Mouse (Mus musculus) gastrocnemius, adult 2 months (tissue): ENCODE results near the gene Eid3. TPM values are rescaled to one million over a fixed set of nuclear protein-coding genes. Genes with fewer than 3 reads are reported as not detected.
A peak's percentile ranks its signal among the peaks of the same experiment; 100 is the strongest.

Experiments used
- DNase-seq: peaks from one replicate; pipeline ENCODE4 v3.0.0; 2022
- H3K27ac ChIP-seq: fragments of 200-600 bp; 2 replicates; pipeline ENCODE4 v1.8.1; 2022; ENCODE audit warnings: mild to moderate bottlenecking
- H3K4me3 ChIP-seq: fragments of 200-600 bp; 2 replicates; pipeline ENCODE4 v1.8.1; 2022; ENCODE audit warnings: mild to moderate bottlenecking, moderate library complexity
- CTCF ChIP-seq: fragments of 200-600 bp; IDR thresholded peaks from 2 replicates; pipeline ENCODE4 v1.8.1; 2022; ENCODE audit warnings: antibody characterized with exemption, mild to moderate bottlenecking, moderate library complexity
- intact Hi-C: fragments of 180-260 bp; cut with DNase I; formaldehyde crosslinking; loops from one replicate; pipeline ENCODE4 v1.15.1; 2025
- total RNA-seq, 2 experiments: library from RNA; stranded (reverse); gene quantifications; 2 replicates each; pipeline ENCODE4 v1.2.3; 2021

Gene Eid3
- total RNA-seq, 2 experiments from 2014 or later = 0.59 to 2.5 TPM

DNA sequence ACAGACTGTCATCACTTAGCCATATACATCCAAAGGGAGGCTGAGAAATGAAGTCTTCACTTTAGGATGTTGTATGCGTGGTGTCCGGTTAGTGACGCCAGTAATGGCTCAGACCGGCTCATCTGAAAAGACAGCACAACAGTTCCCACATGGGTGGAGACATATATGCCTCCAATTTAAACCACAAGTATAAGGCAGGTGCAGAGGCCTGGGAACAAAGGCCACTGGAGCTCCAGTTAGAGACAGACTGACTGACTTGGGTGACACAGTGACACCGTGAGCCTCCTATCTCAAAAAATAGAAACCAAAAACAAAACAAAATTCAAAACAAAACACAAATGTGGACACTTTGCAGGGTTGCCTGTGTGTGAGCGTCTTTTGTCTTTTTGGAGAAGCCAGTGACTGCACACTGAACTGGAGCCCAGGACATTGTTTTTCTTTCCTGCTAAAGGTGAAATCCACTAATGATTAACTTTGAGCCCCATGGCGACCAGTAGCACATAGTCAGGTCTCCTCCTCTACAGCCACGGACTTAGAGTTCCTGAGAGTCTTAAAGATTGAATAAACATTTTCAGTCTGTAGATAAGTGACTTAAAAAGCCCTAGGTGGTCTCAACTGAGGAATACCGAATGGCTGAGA is 18.5 kb upstream of the Eid3 start:
- intact Hi-C loops = no loop called here
- no peak for DNase-seq
- no peak overlapping the region for H3K27ac ChIP-seq
- TF ChIP-seq CTCF = no peak
- H3K4me3 ChIP-seq = no peak overlapping the region

GRCm38 (mm10) chr10:82849686-82850353 is 16.6 kb upstream of the Eid3 start:
- no peak for TF ChIP-seq CTCF
- intact Hi-C loops = no loop called here
- Histone ChIP-seq H3K27ac (no peak overlapping the region), H3K4me3 (no peak overlapping the region)
- DNase-seq = no peak

DNA sequence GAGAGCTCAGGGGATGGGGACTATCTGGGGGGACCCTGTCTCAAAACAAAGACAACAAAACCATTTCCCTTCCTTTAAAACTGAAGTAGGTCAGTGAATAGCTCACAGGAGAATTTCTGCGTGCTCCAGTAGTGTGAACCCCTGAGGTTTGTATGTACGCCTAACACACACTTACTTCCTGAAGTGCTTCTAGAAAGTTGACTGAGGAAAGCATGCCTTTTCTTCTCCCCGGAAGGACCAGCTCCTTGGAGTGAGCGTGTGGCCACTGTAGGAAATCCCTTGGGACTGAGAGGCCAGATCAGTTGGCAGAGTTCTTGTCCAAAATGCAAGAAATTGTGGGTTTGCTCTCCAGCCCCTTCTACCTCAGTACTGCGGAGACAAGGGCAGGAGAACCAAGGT is 16.1 kb upstream of the Eid3 start:
- DNase-seq = no peak
- TF ChIP-seq CTCF = no peak
- intact Hi-C loops = no loop called here
- no peak overlapping the region for H3K27ac ChIP-seq
- no peak overlapping the region for H3K4me3 ChIP-seq

- no peak overlapping the region for H3K27ac ChIP-seq
- DNase-seq = no peak
- intact Hi-C loops = no loop called here
- no peak for TF ChIP-seq CTCF
- no peak overlapping the region for H3K4me3 ChIP-seq
Observed at GRCm38 (mm10) chr10:82851751-82852150, 14.7 kb upstream of the Eid3 start.

DNA sequence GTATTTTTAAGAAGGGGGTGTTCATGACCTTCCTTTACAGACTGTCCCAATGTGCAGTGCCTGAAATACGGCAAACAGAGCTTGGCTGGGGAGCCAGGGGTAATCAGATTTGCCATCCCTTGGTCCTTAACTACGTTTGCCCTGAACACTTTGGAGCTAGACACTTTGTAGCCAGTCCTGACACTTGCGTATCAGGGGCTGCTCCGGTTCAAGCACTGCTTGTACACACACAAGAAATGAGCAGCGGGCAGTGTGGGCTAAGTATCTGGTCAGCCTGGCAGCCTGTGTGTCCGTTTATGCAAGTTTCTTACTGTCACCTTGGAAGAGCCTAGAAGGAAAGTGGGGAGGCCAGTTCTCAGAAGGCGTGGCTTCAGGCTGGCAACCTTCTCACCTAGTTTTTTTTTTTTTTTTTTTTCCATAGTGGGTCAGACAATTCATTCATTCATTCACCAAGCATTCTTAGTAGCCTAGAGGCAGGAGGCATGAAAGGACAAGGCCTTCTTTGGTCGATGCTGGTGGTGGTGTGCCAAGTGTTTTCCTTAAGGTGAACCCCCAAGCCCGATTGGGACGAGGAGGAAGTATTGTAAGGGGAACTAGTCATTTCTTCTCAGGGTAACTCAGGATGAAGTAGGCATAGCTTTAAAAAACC is 8.3 kb upstream of the Eid3 start:
- intact Hi-C loops = loop anchor here (2.0 to 5.0 kb wide), 3 partner anchors 44 to 96 kb away; partner anchors contain the start of gene Nfyb
- DNase-seq = no peak
- no peak for TF ChIP-seq CTCF
- Histone ChIP-seq H3K4me3 (peak overlapping the region; percentile 89), H3K27ac (peak overlapping the region; percentile 95)

DNA sequence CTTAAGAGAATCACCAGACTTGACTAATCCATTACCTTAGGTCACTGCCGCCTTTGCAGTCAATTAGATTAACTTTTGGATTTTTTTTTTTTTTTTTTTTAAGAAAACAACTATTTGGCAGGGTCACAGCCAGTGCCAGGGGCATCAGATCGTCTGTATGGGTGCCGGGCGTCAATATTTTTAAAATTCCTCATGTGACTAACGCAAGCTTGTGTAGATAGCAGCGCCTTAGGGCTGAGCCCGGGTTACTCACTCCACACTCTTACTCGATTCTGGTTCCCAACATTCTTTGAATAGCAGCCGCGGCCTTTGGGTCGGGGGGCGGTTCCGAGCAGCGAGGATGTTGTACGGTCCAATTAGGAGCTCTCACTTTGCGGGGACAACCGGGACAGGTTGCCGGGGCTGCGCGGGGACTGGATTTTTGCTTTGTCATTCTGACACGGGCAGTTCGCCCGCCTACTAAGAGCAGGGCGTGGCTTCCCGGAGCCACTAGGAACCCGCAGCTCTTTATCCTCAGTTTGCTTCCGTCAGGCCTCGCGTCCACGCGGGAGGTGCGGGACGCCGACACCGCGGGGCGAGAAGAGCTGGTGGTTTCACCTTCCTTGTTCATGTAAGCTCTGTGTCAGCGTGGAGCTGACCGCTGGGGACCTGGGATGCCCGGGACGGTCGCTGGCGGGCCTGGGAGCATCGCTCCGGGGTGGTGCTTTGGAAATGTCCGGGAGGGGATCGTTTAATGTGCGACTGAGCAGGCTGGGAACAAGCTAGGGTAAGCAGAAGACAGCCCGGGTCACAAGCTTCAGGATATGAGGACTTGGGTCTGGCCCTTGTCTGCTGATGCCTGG is 7.5 kb upstream of the Eid3 start:
- peak; percentile 97 for DNase-seq
- no peak for TF ChIP-seq CTCF
- Histone ChIP-seq H3K4me3 (peak overlapping the region; percentile 89), H3K27ac (peak overlapping the region; percentile 95)
- intact Hi-C loops = loop anchor here (2.0 to 5.0 kb wide), 3 partner anchors 43 to 97 kb away; partner anchors contain the start of gene Nfyb

- intact Hi-C loops = loop anchor here (2.0 to 5.0 kb wide), 3 partner anchors 43 to 97 kb away; partner anchors contain the start of gene Nfyb
- peak; percentile 51 for DNase-seq
- Histone ChIP-seq H3K4me3 (peak overlapping the region; percentile 89), H3K27ac (peak overlapping the region; percentile 95)
- peak; percentile 52 for TF ChIP-seq CTCF
Observed at GRCm38 (mm10) chr10:82859533-82859915, 6.9 kb upstream of the Eid3 start.

- DNase-seq = peak; percentile 85
- intact Hi-C loops = no loop called here
- Histone ChIP-seq H3K4me3 (peak overlapping the region; percentile 89), H3K27ac (peak overlapping the region; percentile 95)
- TF ChIP-seq CTCF = peak; percentile 8; the same call in 1 of the 2 replicates
Observed at GRCm38 (mm10) chr10:82860181-82860928, 6.1 kb upstream of the Eid3 start.

- DNase-seq = no peak
- H3K27ac ChIP-seq = peak overlapping the region; percentile 95
- intact Hi-C loops = no loop called here
- TF ChIP-seq CTCF = no peak
- peak overlapping the region; percentile 89 for H3K4me3 ChIP-seq
Observed at GRCm38 (mm10) chr10:82860929-82861315, 5.5 kb upstream of the Eid3 start.

DNA sequence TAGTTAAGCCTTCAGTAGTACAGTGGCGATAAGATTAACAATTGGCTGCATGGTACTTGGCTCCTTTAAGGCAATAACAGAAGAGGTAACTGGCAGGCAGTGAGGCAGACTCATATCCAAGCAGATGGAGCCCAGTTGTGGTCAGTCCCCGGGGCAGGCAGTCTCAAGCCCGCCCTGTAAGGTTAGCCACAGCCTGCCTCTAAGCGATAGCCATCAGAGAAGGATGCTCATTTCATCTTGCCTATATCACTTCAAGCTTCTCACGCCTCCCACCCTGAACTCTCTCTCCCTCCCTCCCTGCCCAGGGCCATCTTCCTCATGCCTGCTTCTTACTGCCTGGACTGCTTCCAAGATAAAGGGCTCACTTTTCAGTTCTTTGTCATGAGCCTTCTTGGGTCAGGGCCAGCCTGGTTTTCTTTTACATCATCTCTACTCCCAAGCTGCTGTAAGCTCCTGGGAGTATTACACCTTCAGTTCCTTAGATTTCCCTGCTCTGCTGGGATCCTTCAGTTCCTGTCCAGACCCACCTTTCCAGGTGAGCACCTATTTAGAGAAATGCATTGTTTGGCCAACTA is 3.2 kb upstream of the Eid3 start:
- peak overlapping the region; percentile 62 for H3K27ac ChIP-seq
- no peak for TF ChIP-seq CTCF
- intact Hi-C loops = no loop called here
- no peak for DNase-seq
- H3K4me3 ChIP-seq = no peak overlapping the region

- intact Hi-C loops = no loop called here
- peak; percentile 79 for DNase-seq
- peak overlapping the region; percentile 62 for H3K27ac ChIP-seq
Observed at GRCm38 (mm10) chr10:82863827-82864226, 2.6 kb upstream of the Eid3 start.

More at GRCm38 (mm10) chr10:82863827-82864226, 2.6 kb upstream of the Eid3 start:
- H3K4me3 ChIP-seq = no peak overlapping the region
- no peak for TF ChIP-seq CTCF
